Mouse (Mus musculus) heart, postnatal 10 days (tissue): ENCODE results near the gene Aldh3b2. TPM values are rescaled to one million over a fixed set of nuclear protein-coding genes. Genes with fewer than 3 reads are reported as not detected.
A peak's percentile ranks its signal among the peaks of the same experiment; 100 is the strongest.
"Not testable (repeated sequence)": the region's sequence is repeated elsewhere in the genome, so short reads cannot be mapped to it uniquely, and the experiment has no call there.

Experiments
- DNase-seq, 2 experiments: peaks; one replicate each; pipeline ENCODE4 v3.0.0; 2021
- intact Hi-C: fragments of 180-260 bp; cut with DNase I; formaldehyde crosslinking; loops from one replicate; pipeline ENCODE4 v1.15.1; 2025
- total RNA-seq, 2 experiments: library from RNA; stranded (reverse); gene quantifications; 2 replicates each; pipeline ENCODE4 v1.2.3; 2021

The Aldh3b2 gene
- total RNA-seq, 2 experiments from 2014 or later = 0.32 to 0.72 TPM

DNA sequence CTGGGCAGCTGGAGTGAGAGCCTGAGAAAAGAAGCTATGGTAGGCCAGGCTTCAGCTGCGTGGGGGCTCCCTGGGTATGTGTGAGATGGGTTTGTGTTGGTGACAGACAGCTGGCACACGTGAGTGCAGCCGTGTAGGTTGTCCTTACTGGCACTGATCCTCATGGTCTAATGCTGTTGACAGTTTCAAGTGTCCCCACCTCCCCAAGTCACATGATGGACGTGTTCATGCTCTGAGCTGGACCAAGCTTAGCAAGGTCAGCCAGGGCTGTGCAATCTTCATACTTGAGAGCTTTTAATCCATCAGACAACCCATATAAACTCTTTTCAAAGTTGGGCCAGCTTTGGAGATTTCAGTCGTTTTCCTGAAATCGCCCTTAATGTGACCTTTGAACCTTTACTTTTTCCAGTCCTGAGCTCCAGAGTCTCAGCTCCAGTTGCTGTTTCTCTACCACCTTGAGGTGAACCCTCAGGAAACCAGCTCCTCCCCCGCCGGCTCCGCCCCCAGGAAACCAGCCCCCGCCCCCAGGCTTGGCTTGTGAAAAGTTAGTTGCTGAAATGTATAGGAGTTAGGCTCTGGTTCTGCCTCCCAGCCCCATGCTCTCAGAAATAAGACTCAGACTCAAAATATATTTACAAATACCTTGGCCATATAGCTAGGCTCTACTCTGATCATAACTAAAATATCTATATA is 26.1 kb upstream of the Aldh3b2 start:
- intact Hi-C loops = loop anchor here (1.0 kb wide), 2 partner anchors 34 to 66 kb away; partner anchors contain the start of gene Ndufv1
- peak; percentile 44 to 56 for DNase-seq

- intact Hi-C loops = loop anchor here (1.0 kb wide), 2 partner anchors 34 to 66 kb away; partner anchors contain the start of gene Ndufv1
- peak; percentile 80 to 86 for DNase-seq
These were observed 25.4 kb upstream of the Aldh3b2 start for GRCm38 (mm10) chr19:3946715-3947114.

GRCm38 (mm10) chr19:3947813-3948212 is 24.3 kb upstream of the Aldh3b2 start:
- DNase-seq = no peak
- intact Hi-C loops = no loop called here

GRCm38 (mm10) chr19:3948546-3948945 is 23.6 kb upstream of the Aldh3b2 start:
- intact Hi-C loops = no loop called here

GRCm38 (mm10) chr19:3950331-3950730 is 21.8 kb upstream of the Aldh3b2 start:
- intact Hi-C loops = no loop called here
- no peak for DNase-seq

More at GRCm38 (mm10) chr19:3948546-3948945, 23.6 kb upstream of the Aldh3b2 start:
- DNase-seq = no peak

DNA sequence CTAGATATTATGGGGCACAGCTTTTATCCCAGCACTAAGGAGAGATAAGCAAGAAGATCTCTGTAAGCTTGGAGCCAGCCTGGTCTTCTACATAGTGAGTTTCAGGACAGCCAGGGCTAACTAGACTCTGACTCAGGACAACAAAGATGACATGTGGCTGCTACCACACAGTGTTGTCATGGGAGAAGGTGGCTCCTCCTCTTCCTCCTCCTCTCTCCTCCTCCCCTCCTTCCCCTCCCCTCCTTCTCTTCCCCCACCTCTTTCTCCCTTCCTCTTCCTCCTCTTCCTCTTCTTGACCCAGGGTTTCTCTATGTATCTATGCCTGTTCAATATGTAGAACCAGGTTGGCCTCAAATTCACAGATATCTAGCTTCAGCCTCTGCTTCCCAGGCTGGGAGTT is 20.7 kb upstream of the Aldh3b2 start:
- DNase-seq = no peak
- intact Hi-C loops = no loop called here

- intact Hi-C loops = no loop called here
- DNase-seq = no peak
These were observed 20.0 kb upstream of the Aldh3b2 start for GRCm38 (mm10) chr19:3952099-3952498.

DNA sequence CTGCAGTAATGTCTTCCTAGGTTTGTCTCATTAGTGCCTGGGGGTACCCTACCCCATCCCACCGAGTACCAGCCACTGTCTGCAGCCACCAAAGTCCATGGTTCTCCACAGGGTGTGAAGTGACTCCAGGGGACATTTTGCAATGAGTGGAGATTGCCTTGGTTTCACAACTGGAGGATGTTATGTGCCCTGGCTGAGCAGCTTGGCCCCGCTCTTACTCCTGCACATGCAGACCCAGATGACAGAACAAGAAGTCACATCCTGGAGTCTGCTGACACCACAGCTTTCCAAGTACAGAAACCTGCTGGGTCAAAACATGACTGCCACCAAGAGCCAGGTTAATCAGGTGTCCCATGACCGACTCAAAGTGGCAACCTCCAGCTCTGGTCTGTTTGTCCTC is 17.1 kb upstream of the Aldh3b2 start:
- DNase-seq = no peak
- intact Hi-C loops = no loop called here

DNA sequence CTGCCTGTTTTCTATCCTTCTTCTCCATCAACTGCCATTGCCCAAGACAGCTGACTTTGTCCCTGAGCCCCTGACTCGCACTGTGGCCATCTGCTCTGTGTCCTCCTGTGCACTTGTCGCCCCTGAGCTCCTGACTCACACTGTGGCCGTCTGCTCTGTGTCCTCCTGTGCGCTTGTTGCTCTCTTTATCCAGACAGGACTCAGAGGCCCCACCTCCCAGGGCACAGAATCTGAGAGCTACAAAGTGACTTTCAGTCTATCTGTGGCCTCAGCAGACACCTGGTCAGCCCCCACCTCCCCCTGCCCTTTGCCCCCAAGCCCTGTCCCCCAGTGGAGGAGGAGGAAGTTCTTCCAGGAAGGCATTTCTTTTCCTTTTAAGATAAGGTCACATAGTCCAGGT is 16.3 kb upstream of the Aldh3b2 start:
- intact Hi-C loops = no loop called here

DNA sequence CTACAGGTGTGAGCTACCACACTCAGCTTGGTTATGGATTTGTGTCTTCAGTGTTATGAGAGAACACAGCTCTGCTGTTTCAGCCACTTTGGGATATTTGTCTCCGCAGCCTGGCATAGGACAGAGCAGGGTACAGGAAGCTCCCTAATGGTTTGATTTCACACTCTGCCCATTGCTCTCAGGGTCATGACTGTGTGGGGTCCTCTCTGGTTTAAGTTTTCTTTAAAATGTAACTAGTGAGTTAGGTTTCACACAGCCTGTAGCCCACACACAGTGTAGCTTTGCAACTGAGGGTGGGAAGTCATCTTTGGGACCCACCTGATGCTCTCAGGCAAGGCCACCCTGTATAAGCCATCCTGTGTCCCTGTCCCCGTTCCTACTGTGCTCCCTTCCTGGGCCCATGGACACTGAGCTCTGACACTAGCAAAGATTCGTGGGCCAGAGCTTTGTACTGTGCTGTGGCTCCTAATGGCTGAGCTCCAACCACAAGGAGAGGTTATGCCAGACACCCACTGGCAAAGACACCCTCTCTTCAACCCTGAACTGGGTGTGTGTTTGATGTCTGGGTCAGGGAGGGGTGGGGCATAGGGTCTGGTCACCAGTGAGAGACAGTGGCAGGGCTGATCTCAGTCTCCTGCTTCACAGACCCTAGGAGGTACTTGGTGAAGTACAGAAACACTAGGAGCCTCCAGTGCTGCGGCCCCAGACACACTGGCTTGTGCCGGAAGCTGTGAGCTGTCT is 14.7 kb upstream of the Aldh3b2 start:
- intact Hi-C loops, DNase-seq: not testable (repeated sequence)

More for the DNA sequence above, 16.3 kb upstream of the Aldh3b2 start:
- DNase-seq = no peak

DNA sequence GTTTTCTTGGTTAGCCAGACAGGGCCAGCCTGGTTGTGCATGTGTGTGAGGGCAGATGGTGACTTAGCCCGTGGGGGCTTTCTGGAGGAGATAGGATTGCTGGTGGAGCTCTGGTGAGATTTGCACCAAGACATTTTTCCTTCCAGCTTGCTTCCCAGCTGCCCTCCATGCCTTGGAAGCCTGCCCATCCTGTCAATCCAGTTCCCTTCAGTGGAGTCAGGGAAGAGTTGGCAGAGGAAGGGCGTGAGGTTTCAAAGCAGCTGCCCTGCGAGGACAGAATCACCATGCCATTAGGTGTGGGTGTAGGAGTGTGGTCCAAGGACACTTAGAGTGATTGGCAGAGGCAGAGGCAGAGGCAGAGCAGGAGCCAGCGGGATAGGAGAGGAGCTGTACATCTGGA is 13.7 kb upstream of the Aldh3b2 start, which contains the start of gene Aldh3b3:
TSS of gene Aldh3b3 (plus strand) at position 176 of the 400 bp plus-strand sequence.
- DNase-seq = peak; percentile 32 to 37
- intact Hi-C loops = no loop called here

- intact Hi-C loops = no loop called here
These were observed 13.1 kb upstream of the Aldh3b2 start for GRCm38 (mm10) chr19:3959030-3959429.

DNA sequence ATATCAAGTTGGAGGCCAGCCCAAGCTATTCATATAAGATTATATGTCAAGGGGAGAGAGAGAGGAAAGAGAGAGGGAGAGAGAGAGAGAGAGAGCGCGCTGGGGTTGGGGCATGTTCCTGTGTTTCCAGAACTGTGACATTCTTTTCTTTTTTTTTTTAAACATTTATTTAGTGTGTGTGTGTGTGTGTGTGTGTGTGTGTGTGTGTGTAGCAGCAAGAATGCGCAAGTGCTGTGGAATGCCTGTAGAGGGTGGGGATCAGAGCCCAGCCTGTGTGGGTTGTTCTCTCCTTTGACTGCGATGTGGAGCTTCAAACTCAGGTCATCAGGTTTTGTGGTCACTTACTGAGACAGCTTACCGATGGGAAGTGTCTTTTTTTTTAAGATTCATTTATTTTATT is 11.9 kb upstream of the Aldh3b2 start:
- DNase-seq = no peak
- intact Hi-C loops = no loop called here

More at GRCm38 (mm10) chr19:3959030-3959429, 13.1 kb upstream of the Aldh3b2 start:
- no peak for DNase-seq

GRCm38 (mm10) chr19:3961805-3962204 is 10.3 kb upstream of the Aldh3b2 start:
- DNase-seq, intact Hi-C loops: not testable (repeated sequence)

- intact Hi-C loops = no loop called here
- peak in 1 of 2 experiments; percentile 62 for DNase-seq
These were observed 9.7 kb upstream of the Aldh3b2 start for GRCm38 (mm10) chr19:3962469-3962868.

DNA sequence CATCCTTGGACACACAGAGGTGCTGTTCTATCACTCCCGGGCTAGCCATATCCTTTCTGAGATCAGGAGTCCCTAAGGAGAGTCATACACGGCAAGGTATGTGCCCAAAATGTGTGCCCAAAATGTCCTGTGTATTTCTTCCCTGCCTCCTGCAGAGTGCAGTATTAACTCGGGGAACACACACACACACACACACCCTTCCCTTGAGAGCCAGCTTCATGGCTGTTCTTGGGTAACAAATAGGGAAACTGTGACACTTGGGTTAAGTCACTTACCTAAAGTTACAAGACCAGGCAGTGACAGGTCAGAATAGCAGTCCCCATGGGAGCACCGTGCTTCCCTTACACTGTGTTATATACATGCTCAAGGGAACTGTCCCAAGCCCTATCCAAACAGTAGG is 8.1 kb upstream of the Aldh3b2 start:
- intact Hi-C loops = no loop called here
- no peak for DNase-seq

- DNase-seq = no peak
- intact Hi-C loops = no loop called here
These were observed 5.6 kb upstream of the Aldh3b2 start for GRCm38 (mm10) chr19:3966330-3967075.

DNA sequence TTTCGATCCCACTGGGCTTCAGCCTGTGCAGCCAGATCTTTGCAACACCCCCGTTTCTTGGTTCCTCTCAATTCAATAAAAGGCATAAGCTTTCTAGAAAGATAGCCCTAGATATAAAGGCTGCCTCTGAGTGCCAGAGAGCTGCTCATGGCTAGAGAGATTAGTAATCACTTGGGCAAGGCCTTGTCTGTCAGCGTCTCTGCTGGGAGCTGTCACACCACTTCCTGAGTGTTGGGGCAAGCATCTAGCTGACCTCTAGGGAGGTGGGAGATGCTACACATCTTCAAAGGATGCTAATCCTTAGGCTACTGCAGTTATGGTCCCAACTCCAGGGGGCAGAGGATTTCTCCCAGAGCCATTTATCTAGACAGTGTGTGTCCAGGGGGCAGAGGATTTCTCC is 4.9 kb upstream of the Aldh3b2 start:
- intact Hi-C loops = no loop called here
- no peak for DNase-seq

DNA sequence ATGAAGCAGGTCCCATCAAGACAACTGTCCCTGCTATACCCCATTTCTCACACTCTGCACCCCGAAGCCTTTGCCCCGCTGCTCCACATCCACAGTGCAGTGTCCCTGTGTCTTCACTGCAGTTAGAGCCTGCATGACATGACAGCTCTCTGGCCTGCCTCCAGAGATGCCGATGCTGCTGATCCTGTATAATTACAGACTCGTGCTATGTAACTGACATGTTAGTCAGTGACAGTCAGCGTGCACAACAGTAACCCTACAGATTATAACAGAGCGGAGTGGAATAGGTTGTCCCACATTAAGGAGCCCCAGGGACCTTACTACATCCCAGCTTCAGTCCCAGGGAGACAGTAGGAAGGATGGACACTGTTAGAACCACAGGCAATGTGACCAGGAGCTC is 2.5 kb downstream of the Aldh3b2 start:
- intact Hi-C loops = not testable (repeated sequence)

GRCm38 (mm10) chr19:3975866-3976265 is 3.7 kb downstream of the Aldh3b2 start:
- no peak for DNase-seq
- intact Hi-C loops = no loop called here

More for the DNA sequence above, 2.5 kb downstream of the Aldh3b2 start:
- DNase-seq = not testable (repeated sequence)

DNA sequence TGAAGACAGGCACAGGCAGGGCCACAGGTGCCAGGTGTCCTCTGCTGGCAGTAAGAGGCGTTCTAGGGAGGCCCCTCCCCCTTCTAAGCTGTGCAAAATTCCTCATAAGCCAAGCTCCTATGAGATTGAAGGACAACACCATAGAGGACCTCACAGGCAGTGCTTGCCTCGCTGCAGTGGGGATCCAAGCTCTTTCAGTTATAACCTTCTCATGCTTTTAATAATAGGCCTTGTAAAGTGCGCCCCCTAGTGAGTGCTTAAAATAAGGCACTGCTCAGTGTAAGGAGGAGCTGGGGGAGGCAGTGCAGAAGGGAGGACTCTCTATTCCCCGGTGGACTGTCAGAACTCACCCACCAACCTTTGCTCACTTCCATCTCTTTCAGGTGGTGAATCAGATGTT is 8.2 kb downstream of the Aldh3b2 start:
- intact Hi-C loops = loop anchor here (1.0 to 5.0 kb wide), 4 partner anchors 34 to 258 kb away; no protein-coding TSS in a partner anchor
- DNase-seq = peak; percentile 88 to 93
